Mouse (Mus musculus) testis, adult 10 weeks (tissue): ENCODE data around the gene Ticam1. TPM values are rescaled to one million over a fixed set of nuclear protein-coding genes. Genes with fewer than 3 reads are reported as not detected.

Source experiments
- polyA plus RNA-seq: library from polyadenylated mRNA; stranded (reverse); fragments of 350-450 nt; fragmentation: Illumina TruSeq; extraction: RNeasy Lipid Tissue Mini Kit (QIAGEN cat#74804); gene quantifications from one replicate; pipeline ENCODE4 v1.2.3, GENCODE M21; 2014; ENCODE audit warnings: low read depth, low replicate concordance

Ticam1 gene
- not detected for polyA plus RNA-seq

DNA sequence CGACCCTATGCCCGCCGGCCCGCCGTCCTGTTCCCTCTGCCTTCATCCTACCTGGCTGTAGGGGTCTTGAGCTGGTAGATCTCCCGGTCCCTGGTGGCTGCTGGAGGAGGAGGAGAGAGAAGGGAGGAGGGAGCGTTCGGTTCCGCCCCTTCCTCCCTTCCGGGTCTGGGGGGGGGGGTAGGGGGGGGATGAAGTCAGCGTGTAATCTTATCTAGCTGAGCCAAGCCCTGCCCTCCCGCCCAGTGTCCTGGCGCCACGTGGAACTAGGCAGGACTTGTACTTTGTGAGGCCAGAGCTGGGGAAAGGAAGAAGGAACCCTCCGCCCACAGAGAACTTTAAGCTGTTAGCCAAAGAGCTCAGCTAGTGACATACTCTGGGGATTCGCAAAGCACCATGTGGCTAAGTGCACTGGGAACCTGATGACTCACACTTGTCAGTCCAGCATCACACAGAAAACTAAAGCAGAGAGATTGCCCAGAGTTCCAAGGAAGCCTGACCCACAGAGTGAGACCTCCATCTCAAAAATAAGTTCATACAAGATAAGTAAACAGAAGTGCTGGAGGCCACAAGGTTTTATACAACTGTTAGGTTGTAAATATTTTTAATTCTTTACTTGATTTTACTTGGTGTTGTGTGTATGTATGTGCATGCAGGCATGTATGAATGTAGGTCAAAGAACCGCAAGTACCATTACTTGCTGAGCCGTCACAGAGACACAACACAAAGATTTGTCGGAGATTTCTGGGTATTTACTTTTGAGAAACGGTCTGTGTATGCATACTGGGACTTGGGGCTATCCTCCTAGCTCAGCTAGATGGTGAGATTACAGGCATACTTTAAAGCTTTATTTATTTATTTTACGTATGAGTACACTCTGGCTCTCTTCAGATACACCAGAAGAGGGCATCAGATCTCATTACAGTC is at the start of gene Ticam1:
Gene Ticam1, minus strand, starts transcription at position 144 of the 924 bp plus-strand sequence.

GRCm38 (mm10) chr17:56325450-56326152 is 49.0 kb upstream of the Ticam1 start, which contains the start of gene Kdm4b:
TSS of gene Kdm4b (plus strand) at chr17:56326062.

GRCm38 (mm10) chr17:56303160-56303846 is 26.7 kb upstream of the Ticam1 start, which contains the start of gene Uhrf1:
TSS of gene Uhrf1 (plus strand) at chr17:56303321.

GRCm38 (mm10) chr17:56300186-56300585 is 23.6 kb upstream of the Ticam1 start, which contains the start of gene Arrdc5:
TSS of gene Arrdc5 (minus strand) at chr17:56300286.

GRCm38 (mm10) chr17:56292531-56293222 is 16.1 kb upstream of the Ticam1 start, which contains the start of gene Plin3:
TSS of gene Plin3 (minus strand) at chr17:56292873.

GRCm38 (mm10) chr17:56256239-56256881 is 20.2 kb downstream of the Ticam1 start, which contains the start of gene Fem1a:
TSS of gene Fem1a (plus strand) at chr17:56256810.

Other genes with a start within 250 kb of the Ticam1 start
- 1.3 TPM for gene Sh3gl1, start 240.2 kb downstream of the Ticam1 start, polyA plus RNA-seq
- 9.1 TPM for gene Chaf1a, start 236.3 kb downstream of the Ticam1 start, polyA plus RNA-seq
- 116 TPM for gene Ubxn6, start 201.8 kb downstream of the Ticam1 start, polyA plus RNA-seq
- 8.6 TPM for gene Hdgfl2, start 197.2 kb downstream of the Ticam1 start, polyA plus RNA-seq
- gene Plin4, start 167.0 kb downstream of the Ticam1 start, polyA plus RNA-seq: 0.07 TPM
- gene Plin5, start 159.2 kb downstream of the Ticam1 start, polyA plus RNA-seq: 0.46 TPM
- gene Lrg1, start 154.8 kb downstream of the Ticam1 start, polyA plus RNA-seq: not detected
- gene Sema6b, start 136.4 kb downstream of the Ticam1 start, polyA plus RNA-seq: not detected
- 0.07 TPM for gene Tnfaip8l1, start 114.3 kb downstream of the Ticam1 start, polyA plus RNA-seq
- 9.1 TPM for gene Mydgf, start 92.9 kb downstream of the Ticam1 start, polyA plus RNA-seq
- gene Dpp9, start 57.9 kb downstream of the Ticam1 start, polyA plus RNA-seq: 0.27 TPM
- gene Fem1a, start 20.0 kb downstream of the Ticam1 start, polyA plus RNA-seq: 1.0 TPM
- 4.0 TPM for gene Plin3, start 16.1 kb upstream of the Ticam1 start, polyA plus RNA-seq
- gene Arrdc5, start 23.5 kb upstream of the Ticam1 start, polyA plus RNA-seq: 61.7 TPM
- gene Uhrf1, start 26.5 kb upstream of the Ticam1 start, polyA plus RNA-seq: 22.3 TPM
- gene Kdm4b, start 49.3 kb upstream of the Ticam1 start, polyA plus RNA-seq: 1.2 TPM
- gene Ptprs, start 199.7 kb upstream of the Ticam1 start, polyA plus RNA-seq: 1.2 TPM
- 0.24 TPM for gene Znrf4, start 235.6 kb upstream of the Ticam1 start, polyA plus RNA-seq